Mouse (Mus musculus) myocyte (in vitro differentiated cells): ENCODE data around the gene Cep128. TPM values are rescaled to one million over a fixed set of nuclear protein-coding genes. Genes with fewer than 3 reads are reported as not detected.

Experiments
- H3K27me3 ChIP-seq: one replicate; pipeline ENCODE4 v1.6.1; 2011; ENCODE audit not compliant: control insufficient read depth, insufficient read depth, insufficient read length
- H3K36me3 ChIP-seq: one replicate; pipeline ENCODE4 v1.6.1; 2011; ENCODE audit not compliant: control insufficient read depth, insufficient read depth
- H3K4me2 ChIP-seq: one replicate; pipeline ENCODE4 v1.6.1; 2011; ENCODE audit warnings: low read depth, control low read depth
- H3K4me3 ChIP-seq: one replicate; pipeline ENCODE4 v1.5.1; 2011; ENCODE audit warnings: mild to moderate bottlenecking, control low read depth, moderate library complexity
- H3K79me2 ChIP-seq: one replicate; pipeline ENCODE4 v1.6.1; 2011; ENCODE audit not compliant: control insufficient read depth, insufficient read depth
- H3ac ChIP-seq: one replicate; pipeline ENCODE4 v1.6.1; 2011; ENCODE audit not compliant: control insufficient read depth, insufficient read length
- CEBPB ChIP-seq: IDR thresholded peaks from 2 replicates; pipeline ENCODE4 v1.6.1; 2011; ENCODE audit warnings: mild to moderate bottlenecking, moderate library complexity; ENCODE audit not compliant: poor library complexity, insufficient read depth, severe bottlenecking
- E2F4 ChIP-seq: IDR thresholded peaks from one replicate; pipeline ENCODE4 v1.6.1; 2011; ENCODE audit warnings: mild to moderate bottlenecking, control low read depth, moderate library complexity; ENCODE audit not compliant: insufficient read depth
- MAX ChIP-seq: IDR thresholded peaks from one replicate; pipeline ENCODE4 v1.6.1; 2011; ENCODE audit warnings: low read depth, mild to moderate bottlenecking, control low read depth
- MYOD1 ChIP-seq, 3 experiments: IDR thresholded peaks; one replicate each; pipeline ENCODE4 v1.6.1; 2011; ENCODE audit warnings: control low read depth in 2 of 3, low read depth in 2 of 3, mild to moderate bottlenecking in 2 of 3, moderate library complexity in 1 of 3; ENCODE audit not compliant: insufficient read length in 2 of 3, control insufficient read depth in 1 of 3
- MYOG ChIP-seq, 3 experiments: IDR thresholded peaks; one replicate each; pipeline ENCODE4 v1.6.1; 2011; ENCODE audit warnings: control low read depth in 2 of 3, low read depth in 2 of 3, mild to moderate bottlenecking in 2 of 3; ENCODE audit not compliant: insufficient read length in 2 of 3, control insufficient read depth in 1 of 3, insufficient read depth in 1 of 3
- POLR2A ChIP-seq: IDR thresholded peaks from one replicate; pipeline ENCODE4 v1.6.1; 2011; ENCODE audit warnings: low read depth, mild to moderate bottlenecking, control low read depth, moderate library complexity; ENCODE audit not compliant: insufficient read length
- POLR2AphosphoS2 ChIP-seq: IDR thresholded peaks from one replicate; pipeline ENCODE4 v1.6.1; 2011; ENCODE audit warnings: low read depth, control low read depth; ENCODE audit not compliant: insufficient read length
- REST ChIP-seq: IDR thresholded peaks from one replicate; pipeline ENCODE4 v1.6.1; 2011; ENCODE audit warnings: mild to moderate bottlenecking, control low read depth, moderate library complexity; ENCODE audit not compliant: insufficient read depth, insufficient read length
- SRF ChIP-seq: IDR thresholded peaks from one replicate; pipeline ENCODE4 v1.6.1; 2011; ENCODE audit warnings: low read depth; ENCODE audit not compliant: control insufficient read depth, insufficient read length
- TCF12 ChIP-seq: IDR thresholded peaks from one replicate; pipeline ENCODE4 v1.6.1; 2011; ENCODE audit warnings: mild to moderate bottlenecking, control low read depth; ENCODE audit not compliant: poor library complexity, insufficient read depth, severe bottlenecking
- TCF3 ChIP-seq: IDR thresholded peaks from one replicate; pipeline ENCODE4 v1.6.1; 2011; ENCODE audit warnings: low read depth, control low read depth; ENCODE audit not compliant: insufficient read length
- USF1 ChIP-seq: IDR thresholded peaks from one replicate; pipeline ENCODE4 v1.6.1; 2011; ENCODE audit warnings: low read depth, mild to moderate bottlenecking, control low read depth, moderate library complexity
- polyA plus RNA-seq: library from polyadenylated mRNA; unstranded; fragments of >200 nt; fragmentation: generic; extraction: Trizol; gene quantifications from one replicate; pipeline ENCODE4 v1.2.1, GENCODE M21; 2012; ENCODE audit warnings: missing spikeins

Gene Cep128
- polyA plus RNA-seq, 1 experiment, result 2.9 TPM

DNA sequence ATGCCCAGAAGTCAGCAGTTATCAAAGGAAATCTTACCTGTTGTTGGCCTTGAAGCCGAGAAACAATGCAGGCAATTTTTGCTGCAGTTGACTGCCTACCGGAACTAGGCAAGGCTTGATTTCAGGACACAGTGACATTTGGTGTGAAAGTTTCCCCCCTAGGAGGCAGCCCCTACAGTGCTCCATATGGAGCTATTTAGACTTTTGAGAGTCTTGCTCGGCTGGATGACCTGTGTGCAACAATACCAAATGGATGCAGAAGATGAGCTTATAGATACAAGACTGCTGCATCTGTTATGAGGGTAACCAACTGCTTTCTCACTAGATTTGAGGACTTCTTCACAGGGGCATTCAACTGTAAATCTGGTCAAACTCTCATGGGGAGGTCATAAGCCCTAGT is 331.9 kb downstream of the Cep128 start:
- no peak overlapping the region for H3K4me3 ChIP-seq
- H3ac ChIP-seq, result no peak overlapping the region
- H3K4me2 ChIP-seq, result no peak overlapping the region
- TF ChIP-seq MAX (no peak), USF1 (no peak), TCF12 (no peak), TCF3 (no peak), MYOG (IDR thresholded peaks at IDR 0.05; ENCODE audit: control insufficient read depth in 1 of 3, insufficient read depth in 1 of 3, insufficient read length in 2 of 3, low read depth in 2 of 3) (no peak), CEBPB (no peak)
- H3K79me2 ChIP-seq, result no peaks in the 10 kb centered on the region
- H3K36me3 ChIP-seq, result no peaks in the 10 kb centered on the region
- no peaks in the 10 kb centered on the region for H3K27me3 ChIP-seq

DNA sequence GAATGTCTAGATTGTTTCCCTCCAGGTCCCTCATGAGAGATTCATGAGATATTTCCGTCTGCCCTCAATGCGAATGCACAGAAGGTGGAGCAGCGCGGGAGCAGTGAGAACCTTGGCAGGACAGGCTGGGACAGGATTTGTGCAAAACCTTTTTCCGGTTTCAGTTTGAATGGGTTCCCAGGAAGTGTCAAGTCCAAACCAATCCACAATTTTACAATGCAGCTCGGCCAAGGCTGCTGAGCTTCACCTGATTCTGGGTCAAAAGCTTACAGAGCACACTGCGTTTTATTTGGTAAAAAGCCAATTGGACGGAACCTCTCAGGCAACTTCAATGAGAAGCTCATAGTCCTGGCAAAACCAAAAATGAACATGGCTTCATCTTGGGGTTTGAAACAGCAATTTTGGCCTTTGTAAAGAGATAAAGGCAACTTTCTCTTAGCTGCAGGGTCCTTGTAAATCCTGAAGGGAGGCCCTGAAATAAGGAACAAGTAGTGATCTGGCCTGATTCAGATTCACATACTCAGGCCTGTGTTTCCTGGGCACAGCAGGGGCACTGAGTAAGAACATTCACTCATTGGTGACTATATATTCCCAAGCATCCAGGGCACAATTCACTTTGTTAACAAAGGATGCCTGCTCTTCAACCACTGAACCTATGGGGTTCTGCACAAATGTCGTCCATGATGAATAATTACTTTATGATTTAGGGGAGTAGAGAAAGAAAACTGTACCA is 333.4 kb downstream of the Cep128 start:
- TF ChIP-seq SRF, result no peak
- no peak for TF ChIP-seq MYOG (IDR thresholded peaks at IDR 0.05; ENCODE audit: control insufficient read depth in 1 of 3, insufficient read depth in 1 of 3, insufficient read length in 2 of 3, low read depth in 2 of 3)
- TF ChIP-seq TCF12, result no peak
- TF ChIP-seq REST, result no peak
- TF ChIP-seq CEBPB, result no peak
- TF ChIP-seq USF1, result no peak
- no peak for TF ChIP-seq POLR2A
- no peak for TF ChIP-seq MAX
- no peak for TF ChIP-seq TCF3
- no peak for TF ChIP-seq MYOD1 (IDR thresholded peaks at IDR 0.05; ENCODE audit: control insufficient read depth in 1 of 3, insufficient read length in 2 of 3, low read depth in 2 of 3)
- TF ChIP-seq E2F4, result no peak
- TF ChIP-seq POLR2AphosphoS2, result no peak
- Histone ChIP-seq H3ac (no peak overlapping the region), H3K27me3 (no peaks in the 10 kb centered on the region), H3K79me2 (no peaks in the 10 kb centered on the region), H3K4me2 (no peak overlapping the region), H3K36me3 (no peaks in the 10 kb centered on the region), H3K4me3 (no peak overlapping the region)

DNA sequence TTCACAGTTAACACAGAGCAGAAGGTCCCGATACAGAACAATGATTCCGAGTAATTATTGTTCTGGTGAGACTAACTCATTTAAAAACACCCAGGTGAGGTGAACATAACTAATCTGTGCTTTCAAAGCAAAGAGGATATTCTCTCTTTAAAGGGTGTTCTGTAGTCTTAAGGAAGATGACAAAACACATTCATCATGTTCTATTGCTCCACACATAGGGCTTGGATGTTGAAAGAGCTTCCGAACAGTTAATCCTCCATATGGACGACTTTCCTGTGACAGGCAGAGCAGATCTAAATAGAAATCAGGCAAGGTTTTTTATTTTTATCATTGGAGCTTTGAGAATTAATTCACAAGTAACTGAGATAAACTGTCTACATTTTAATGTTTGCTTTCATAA is 342.8 kb downstream of the Cep128 start:
- H3ac ChIP-seq, result no peak overlapping the region
- H3K4me3 ChIP-seq, result no peak overlapping the region
- no peaks in the 10 kb centered on the region for H3K79me2 ChIP-seq
- TF ChIP-seq USF1 (no peak), E2F4 (no peak)
- no peaks in the 10 kb centered on the region for H3K27me3 ChIP-seq
- H3K4me2 ChIP-seq, result no peak overlapping the region
- H3K36me3 ChIP-seq, result no peaks in the 10 kb centered on the region

DNA sequence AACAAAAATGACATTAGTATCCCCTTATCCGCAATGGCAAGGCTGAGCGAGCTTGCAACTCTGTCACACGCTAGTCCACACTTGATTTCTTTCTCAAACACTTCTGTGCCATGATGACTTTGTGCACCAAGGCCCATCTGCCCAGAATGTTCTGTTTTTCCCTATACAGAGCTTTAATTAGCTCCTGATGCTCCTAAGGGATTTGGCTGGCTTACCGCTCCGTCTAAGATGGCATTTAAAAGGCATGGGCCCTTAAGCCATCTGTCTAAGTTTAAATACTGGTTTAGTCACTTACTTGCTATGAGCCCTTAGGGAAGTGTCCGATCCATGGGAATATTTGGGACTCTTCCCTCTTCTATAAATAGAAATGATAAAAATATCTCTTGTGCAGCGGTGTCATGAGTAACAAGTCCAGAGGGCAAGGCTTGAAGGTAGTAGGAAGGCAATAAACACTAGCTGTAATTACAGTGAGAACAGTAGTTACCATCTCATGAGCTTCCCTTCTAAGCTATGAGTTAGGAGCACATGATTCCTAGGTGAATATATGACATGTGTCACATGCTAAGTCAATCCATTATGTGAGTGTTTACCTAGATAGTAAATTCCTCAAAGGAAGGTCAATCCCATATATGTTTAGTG is 343.8 kb downstream of the Cep128 start:
- Histone ChIP-seq H3K4me3 (no peak overlapping the region), H3K27me3 (no peaks in the 10 kb centered on the region), H3K79me2 (no peaks in the 10 kb centered on the region), H3ac (no peak overlapping the region), H3K4me2 (no peak overlapping the region), H3K36me3 (no peaks in the 10 kb centered on the region)
- TF ChIP-seq TCF3 (no peak), POLR2AphosphoS2 (no peak), MAX (no peak), CEBPB (no peak), USF1 (no peak), MYOD1 (IDR thresholded peaks at IDR 0.05; ENCODE audit: control insufficient read depth in 1 of 3, insufficient read length in 2 of 3, low read depth in 2 of 3) (no peak), MYOG (IDR thresholded peaks at IDR 0.05; ENCODE audit: control insufficient read depth in 1 of 3, insufficient read depth in 1 of 3, insufficient read length in 2 of 3, low read depth in 2 of 3) (no peak), TCF12 (no peak), REST (no peak), E2F4 (no peak), SRF (no peak), POLR2A (no peak)

DNA sequence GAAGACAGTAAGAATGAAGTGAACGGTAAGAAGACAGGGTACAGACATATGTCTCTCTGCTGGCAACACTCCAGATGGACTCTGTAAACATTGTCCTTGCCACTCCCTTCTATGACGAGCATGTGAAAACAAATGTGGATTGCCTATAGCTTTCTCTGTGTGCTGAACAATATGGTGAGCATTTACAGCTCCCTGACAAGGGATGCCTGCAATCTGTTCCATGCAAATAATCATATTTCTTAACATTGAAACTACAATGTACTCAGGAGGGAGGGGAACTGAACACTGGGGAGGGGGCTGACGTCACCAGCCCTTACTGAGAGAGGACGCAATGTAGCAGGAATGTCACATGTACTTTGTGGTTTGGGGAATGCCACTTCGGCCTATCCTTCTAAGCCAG is 355.1 kb downstream of the Cep128 start:
- TF ChIP-seq REST (no peak), USF1 (no peak), POLR2AphosphoS2 (no peak), POLR2A (no peak), E2F4 (no peak)
- Histone ChIP-seq H3K36me3 (no peaks in the 10 kb centered on the region), H3ac (no peak overlapping the region), H3K79me2 (no peaks in the 10 kb centered on the region), H3K4me3 (no peak overlapping the region), H3K27me3 (no peaks in the 10 kb centered on the region), H3K4me2 (no peak overlapping the region)
